7 mouse cellular contexts compared by ENCODE assay signal in genomic region chr11:101424105-101424851, GRCm38 (mm10). TPM values are rescaled to one million over a fixed set of nuclear protein-coding genes. Genes with fewer than 3 reads are reported as not detected.
A peak's percentile ranks its signal among the peaks of the same experiment; 100 is the strongest.
DNase-seq lines count a peak whose midpoint lies in the region; ATAC-seq and TF ChIP-seq lines count a peak whose summit lies in the region.

TSS of gene Gm27029 (minus strand) at chr11:101424796.

- H3K9ac ChIP-seq in heart, embryonic 15.5 days = peak within 1 kb of the TSS; percentile 91
- H3K9ac ChIP-seq in limb, embryonic 12.5 days (replicated peaks) = peak within 1 kb of the TSS; percentile 78
- peak within 1 kb of the TSS; percentile 74 for H3K9ac ChIP-seq in midbrain, embryonic 15.5 days

- DNase-seq in thymus, adult 2 months = peak; percentile 19
- DNase-seq in thymus, postnatal 10 days (ENCODE audit: low spot score in 2 of 2) = no peak
- DNase-seq in layer of hippocampus, postnatal 36 days = no peak

- peaks cover 11% of the 10 kb centered on the region for H3K4me1 ChIP-seq in thymus, adult 2 months (replicated peaks; ENCODE audit: control insufficient read depth, insufficient read depth, low read length)
- H3K4me1 ChIP-seq in cortical plate, adult 2 months (ENCODE audit: control insufficient read depth, insufficient read depth, low read length) = peaks cover 2% of the 10 kb centered on the region; the same call in 1 of the 2 replicates
- H3K4me1 ChIP-seq in heart, embryonic 15.5 days (replicated peaks) = peaks cover 23% of the 10 kb centered on the region
- peaks cover 29% of the 10 kb centered on the region for H3K4me1 ChIP-seq in limb, embryonic 12.5 days (replicated peaks)
- H3K4me1 ChIP-seq in midbrain, embryonic 15.5 days = peaks cover 31% of the 10 kb centered on the region

- peak; percentile 77 for ATAC-seq in heart, embryonic 15.5 days (replicated peaks; ENCODE audit: insufficient number of reproducible peaks, insufficient read depth, low FRiP score, low read depth)
- ATAC-seq in limb, embryonic 12.5 days (ENCODE audit: insufficient number of reproducible peaks, insufficient read depth, low FRiP score, low TSS enrichment, low read depth) = peak; percentile 72; the same call in 1 of the 2 replicates
- ATAC-seq in midbrain, embryonic 15.5 days (replicated peaks) = peak; percentile 48

- WGBS in thymus, adult 2 months = 10% methylated on average over 23 of the region's 23 CpGs
- WGBS in heart, embryonic 15.5 days = 2% methylated on average over 23 of the region's 23 CpGs
- 4% methylated on average over 23 of the region's 23 CpGs for WGBS in limb, embryonic 12.5 days
- WGBS in midbrain, embryonic 15.5 days = 7% methylated on average over 23 of the region's 23 CpGs

- peak within 1 kb of the TSS; percentile 83 for H3K4me2 ChIP-seq in heart, embryonic 15.5 days
- peak within 1 kb of the TSS; percentile 95 for H3K4me2 ChIP-seq in limb, embryonic 12.5 days
- H3K4me2 ChIP-seq in midbrain, embryonic 15.5 days = peak within 1 kb of the TSS; percentile 81

- H3K27ac ChIP-seq in thymus, adult 2 months (ENCODE audit: control insufficient read depth, insufficient read depth, low read length) = no peak within 1 kb of the TSS; the same call in 1 of the 2 replicates
- H3K27ac ChIP-seq in cortical plate, adult 2 months (ENCODE audit: insufficient read depth, low read length) = peak within 1 kb of the TSS; percentile 92
- H3K27ac ChIP-seq in heart, embryonic 15.5 days = peak within 1 kb of the TSS; percentile 97
- H3K27ac ChIP-seq in limb, embryonic 12.5 days = peak within 1 kb of the TSS; percentile 70
- peak within 1 kb of the TSS; percentile 91 for H3K27ac ChIP-seq in midbrain, embryonic 15.5 days

- H3K27me3 ChIP-seq in thymus, adult 2 months (ENCODE audit: control insufficient read depth, insufficient read depth, low read length) = no peaks in the 10 kb centered on the region
- no peaks in the 10 kb centered on the region for H3K27me3 ChIP-seq in heart, embryonic 15.5 days
- no peaks in the 10 kb centered on the region for H3K27me3 ChIP-seq in limb, embryonic 12.5 days
- no peaks in the 10 kb centered on the region for H3K27me3 ChIP-seq in midbrain, embryonic 15.5 days (replicated peaks)

- no peak for TF ChIP-seq POLR2A in thymus, adult 2 months (IDR thresholded peaks at IDR 0.05; ENCODE audit: control insufficient read depth, extremely low read depth, insufficient read depth, low read length, poor library complexity)
- TF ChIP-seq POLR2A in cortical plate, adult 2 months (IDR thresholded peaks at IDR 0.05; ENCODE audit: extremely low read depth, insufficient read depth, low read length) = no peak

- peaks cover under 1% of the 10 kb centered on the region; the same call in 1 of the 2 replicates for H3K36me3 ChIP-seq in thymus, adult 2 months (ENCODE audit: control insufficient read depth, insufficient read depth, low read length)
- peaks cover 9% of the 10 kb centered on the region; the same call in 1 of the 2 replicates for H3K36me3 ChIP-seq in heart, embryonic 15.5 days
- H3K36me3 ChIP-seq in limb, embryonic 12.5 days = no peaks in the 10 kb centered on the region
- no peaks in the 10 kb centered on the region for H3K36me3 ChIP-seq in midbrain, embryonic 15.5 days (replicated peaks)

- TF ChIP-seq CTCF in thymus, adult 2 months (IDR thresholded peaks at IDR 0.05; ENCODE audit: borderline replicate concordance, control insufficient read depth, extremely low read depth, insufficient read depth, low read length, poor library complexity) = no peak
- TF ChIP-seq CTCF in cortical plate, adult 2 months (IDR thresholded peaks at IDR 0.05; ENCODE audit: extremely low read depth, insufficient read depth, low read length) = no peak

- peak within 1 kb of the TSS; percentile 95 for H3K4me3 ChIP-seq in thymus, adult 2 months (ENCODE audit: control insufficient read depth, insufficient read depth, low read length)
- H3K4me3 ChIP-seq in cortical plate, adult 2 months (ENCODE audit: insufficient read depth, low read length) = peak within 1 kb of the TSS; percentile 92
- H3K4me3 ChIP-seq in heart, embryonic 15.5 days = peak within 1 kb of the TSS; percentile 98
- peak within 1 kb of the TSS; percentile 97 for H3K4me3 ChIP-seq in limb, embryonic 12.5 days (replicated peaks)
- peak within 1 kb of the TSS; percentile 86 for H3K4me3 ChIP-seq in midbrain, embryonic 15.5 days

- no peaks in the 10 kb centered on the region for H3K9me3 ChIP-seq in heart, embryonic 15.5 days (replicated peaks)
- H3K9me3 ChIP-seq in limb, embryonic 12.5 days = no peaks in the 10 kb centered on the region
- H3K9me3 ChIP-seq in midbrain, embryonic 15.5 days = no peaks in the 10 kb centered on the region

RNA-seq across cellular contexts. Expression of gene Gm27029, which starts in this region (rescaled TPM):
- 0.49 TPM in 1 of 2 replicates, not detected in the other for polyA plus RNA-seq in thymus, adult 2 months (2012; rRNA removed)
- 4.4 and 4.7 TPM in 2 replicates for polyA plus RNA-seq in cortical plate, adult 2 months (2012; rRNA removed)
- polyA plus RNA-seq in heart, embryonic 15.5 days (2015; fragmentation: Nextera tagmentation; extraction: Ambion mirVana) = 12.1 and 15.9 TPM in 2 replicates
- 8.2 and 9.8 TPM in 2 replicates for polyA plus RNA-seq in limb, embryonic 12.5 days (2016; fragmentation: Nextera tagmentation; extraction: Ambion mirVana)
- polyA plus RNA-seq in midbrain, embryonic 15.5 days (2015; fragmentation: Nextera tagmentation; extraction: Ambion mirVana) = 8.3 and 8.7 TPM in 2 replicates
- total RNA-seq in layer of hippocampus, postnatal 36 days (2021) = 1 to 10 TPM; 7.1 to 8.8 TPM

Comparison
In these comparisons a context has a peak if more than half of its experiments do, and no peak if none do; other contexts are left out.
1. Peak in DNase-seq and H3K4me3 ChIP-seq in thymus, adult 2 months; RNA of the gene not detected or under 1 TPM.